Mouse (Mus musculus): ENCODE measurements around the gene Ripk1.
A peak's percentile ranks its signal among the peaks of the same experiment; 100 is the strongest.

Gene Ripk1

DNA sequence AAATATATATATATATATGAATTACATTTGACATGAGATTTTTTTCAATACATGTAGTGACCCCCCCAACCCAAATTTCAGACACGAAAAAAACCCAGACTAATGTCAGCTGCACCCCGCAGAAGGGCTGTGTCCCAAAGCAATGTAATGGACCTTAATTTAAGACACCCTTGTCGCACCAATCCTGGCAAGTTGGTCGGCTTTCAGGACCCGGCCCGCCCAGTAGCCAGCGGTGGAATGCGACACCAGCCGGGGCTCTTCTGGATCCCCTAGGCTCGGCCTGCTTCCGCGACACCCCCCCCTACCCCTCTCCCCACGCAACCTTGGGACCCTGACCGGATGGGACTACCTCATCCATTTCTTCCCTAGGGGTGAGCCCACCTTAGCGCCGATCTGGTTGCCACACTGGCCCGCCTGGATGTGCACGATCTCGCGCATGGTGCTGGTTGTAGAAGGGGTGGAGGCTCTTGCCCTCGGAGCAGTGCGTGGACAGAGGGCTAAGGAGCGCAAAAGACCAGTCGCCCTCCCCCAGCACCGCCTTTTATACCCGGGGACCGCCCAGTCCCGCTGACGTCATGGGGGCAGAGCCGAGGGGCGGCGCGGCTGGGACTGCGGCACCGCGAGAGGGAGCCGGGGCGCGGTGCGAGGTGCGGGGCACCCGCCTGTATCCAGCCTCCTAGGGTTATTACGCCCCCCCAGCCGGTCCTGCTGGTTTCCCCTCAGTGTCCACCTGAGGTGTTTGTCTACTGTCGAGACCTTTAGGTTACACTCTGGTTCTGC is 75.5 kb downstream of the Ripk1 start, which contains the start of gene Tubb2a:
Gene Tubb2a, minus strand, starts transcription at position 516 of the 780 bp plus-strand sequence.
- peak; percentile 82 to 84 for DNase-seq

GRCm38 (mm10) chr13:34078500-34079280 is 76.5 kb downstream of the Ripk1 start:
- DNase-seq: no peak

DNA sequence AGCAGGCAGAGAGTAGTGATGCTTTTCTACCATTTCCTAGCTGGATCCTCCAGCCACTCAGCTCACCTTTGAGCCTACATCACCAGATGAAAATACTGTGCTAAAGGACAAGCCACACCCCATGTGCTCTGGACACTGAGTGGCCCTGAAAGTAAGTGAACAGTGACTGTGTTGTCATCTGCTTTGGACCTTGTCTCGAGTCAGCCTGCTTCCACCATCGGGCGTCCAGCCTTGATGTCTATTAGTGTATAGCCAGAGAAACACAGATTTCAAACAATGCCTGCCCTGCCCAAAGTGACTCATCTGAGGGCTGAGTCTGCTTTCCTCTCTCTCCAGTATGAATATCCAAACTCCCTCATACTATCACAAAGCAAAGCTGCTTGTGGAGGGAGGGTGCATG is 77.6 kb downstream of the Ripk1 start:
- no peak for DNase-seq

DNA sequence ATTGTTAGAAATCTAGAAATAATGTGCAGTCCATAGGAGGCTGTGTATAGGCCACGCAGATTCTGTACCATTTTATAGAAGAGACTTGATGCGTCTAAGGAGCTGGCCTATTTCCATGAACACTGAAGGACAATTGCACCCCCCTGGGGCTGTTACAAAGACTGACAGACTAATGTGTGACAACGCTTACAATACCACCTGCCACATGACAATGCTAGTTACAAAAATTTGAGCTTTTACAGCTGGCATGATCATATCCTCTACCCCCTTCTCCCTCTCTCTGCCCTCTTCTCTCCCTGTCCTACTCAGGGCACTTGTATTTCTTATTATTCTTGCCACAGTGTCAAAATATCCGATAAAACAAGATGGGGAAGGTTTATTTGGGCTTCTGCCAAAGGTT is 79.8 kb downstream of the Ripk1 start:
- DNase-seq: no peak

DNA sequence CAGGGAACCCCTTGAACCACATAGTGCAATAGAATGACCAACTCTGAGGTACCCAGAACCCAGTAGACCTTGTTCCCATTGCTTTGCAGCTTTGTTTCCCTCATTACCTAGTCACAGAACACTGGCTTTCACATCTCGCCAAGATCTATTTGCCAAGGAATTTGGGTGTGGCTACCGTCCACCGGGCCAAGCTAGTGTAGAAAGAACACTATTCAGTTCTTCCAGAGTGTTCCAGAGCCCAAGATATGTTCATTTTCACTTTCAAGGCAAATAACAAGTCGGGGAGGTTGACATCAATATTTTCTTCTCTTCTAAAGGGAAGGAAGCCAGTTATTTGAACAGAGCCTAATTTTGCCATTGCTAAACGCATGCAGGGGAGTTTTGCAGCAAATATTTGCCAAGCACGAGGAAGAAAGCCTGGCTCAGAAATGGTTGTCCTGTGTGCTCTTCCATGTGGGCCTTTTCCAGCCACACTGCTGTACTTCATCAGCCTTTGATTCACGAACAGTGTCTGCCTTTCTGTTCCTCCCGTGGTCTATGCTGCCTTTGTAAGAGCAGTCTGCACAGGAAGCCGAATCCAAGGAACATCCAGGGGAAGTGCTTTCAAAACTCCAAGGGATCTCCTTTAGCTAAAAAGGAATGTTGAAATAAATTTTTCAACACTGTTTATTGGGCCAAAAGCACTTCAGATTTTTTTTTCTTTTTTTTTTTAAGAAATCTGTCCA is 82.0 kb downstream of the Ripk1 start:
- no peak for DNase-seq
